Mouse (Mus musculus): ENCODE data around the gene Ptpn13.

DNA sequence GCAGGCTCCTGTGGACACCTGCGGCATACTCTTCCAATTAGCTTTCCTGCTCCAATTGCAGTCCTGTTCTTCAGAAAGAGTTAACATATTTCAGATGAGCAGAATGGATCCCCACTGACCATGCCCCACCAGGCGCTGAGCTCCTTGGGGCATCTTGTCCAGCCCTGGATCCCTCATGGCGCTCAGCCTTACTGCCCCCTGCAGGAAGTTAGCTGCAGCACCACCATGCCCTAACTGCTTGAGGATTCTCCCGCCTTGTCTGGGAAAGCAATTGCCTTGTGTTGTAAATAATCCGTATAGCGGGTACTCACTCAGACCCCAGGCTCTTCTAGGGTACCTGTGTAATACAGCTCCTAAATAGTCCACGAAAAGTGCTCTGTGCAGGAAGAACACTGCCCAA is 162.2 kb downstream of the Ptpn13 start:
- TF ChIP-seq MAX (IDR thresholded peaks at IDR 0.05; ENCODE audit: low read length) (no peak), TAL1 (IDR thresholded peaks at IDR 0.05; ENCODE audit: low read length) (no peak), MAZ (IDR thresholded peaks at IDR 0.05; ENCODE audit: low read depth, low read length) (no peak), CTCF (IDR thresholded peaks at IDR 0.05 in 2 of 3, conservative IDR thresholded peaks at IDR 0.05 in 1 of 3; ENCODE audit: control insufficient read depth in 1 of 3, insufficient read depth in 1 of 3, low read depth in 2 of 3, low read length in 3 of 3, poor library complexity in 1 of 3, severe bottlenecking in 1 of 3) (peak; percentile 56 to 72 (median 59))

Measured in MEL (cell line).